Mouse (Mus musculus) spleen, postnatal 10 days (tissue): ENCODE results near the gene Stk10.
A peak's percentile ranks its signal among the peaks of the same experiment; 100 is the strongest.

Experiments
- DNase-seq, 2 experiments: peaks; one replicate each; pipeline ENCODE4 v3.0.0; 2021 to 2022; ENCODE audit warnings: low spot score in 2 of 2

Stk10 gene

GRCm38 (mm10) chr11:32550102-32550501 is 17.0 kb downstream of the Stk10 start:
- no peak for DNase-seq

GRCm38 (mm10) chr11:32551056-32551455 is 18.0 kb downstream of the Stk10 start:
- DNase-seq = no peak

DNA sequence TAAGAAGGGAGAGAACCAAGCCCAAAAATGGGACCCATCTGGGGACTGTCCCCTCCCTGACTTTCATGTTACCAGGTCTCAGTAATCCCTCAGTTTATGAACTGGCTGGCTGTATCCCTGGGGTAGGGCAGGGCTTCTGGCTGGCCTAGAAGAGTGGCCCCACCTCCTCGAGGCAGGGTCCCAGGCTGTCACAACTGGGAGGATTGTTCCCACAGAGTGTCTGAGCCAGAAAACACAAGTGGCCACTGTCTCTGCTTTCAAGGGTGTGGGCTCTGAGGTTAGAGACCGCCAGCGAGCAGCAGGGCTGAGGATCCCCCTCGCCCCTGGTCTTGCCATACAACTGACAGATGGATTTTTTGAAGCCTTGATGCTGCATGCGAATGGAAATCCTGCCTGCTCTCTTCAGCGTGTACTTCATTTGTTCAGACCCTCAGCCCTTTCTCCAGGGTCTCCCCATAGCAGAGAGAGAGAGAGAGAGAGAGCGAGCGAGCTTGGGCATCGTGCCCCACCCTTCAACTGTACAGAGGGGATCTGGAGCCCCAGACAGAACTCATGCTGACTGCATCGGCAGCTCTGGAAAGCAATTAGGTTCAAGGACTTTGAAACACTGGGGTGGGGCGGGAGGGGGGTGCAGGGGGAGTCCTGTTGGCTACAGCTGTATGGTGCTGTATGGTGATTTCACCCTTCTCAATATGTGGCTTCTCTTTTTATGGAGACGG is 18.6 kb downstream of the Stk10 start:
- no peak for DNase-seq

DNA sequence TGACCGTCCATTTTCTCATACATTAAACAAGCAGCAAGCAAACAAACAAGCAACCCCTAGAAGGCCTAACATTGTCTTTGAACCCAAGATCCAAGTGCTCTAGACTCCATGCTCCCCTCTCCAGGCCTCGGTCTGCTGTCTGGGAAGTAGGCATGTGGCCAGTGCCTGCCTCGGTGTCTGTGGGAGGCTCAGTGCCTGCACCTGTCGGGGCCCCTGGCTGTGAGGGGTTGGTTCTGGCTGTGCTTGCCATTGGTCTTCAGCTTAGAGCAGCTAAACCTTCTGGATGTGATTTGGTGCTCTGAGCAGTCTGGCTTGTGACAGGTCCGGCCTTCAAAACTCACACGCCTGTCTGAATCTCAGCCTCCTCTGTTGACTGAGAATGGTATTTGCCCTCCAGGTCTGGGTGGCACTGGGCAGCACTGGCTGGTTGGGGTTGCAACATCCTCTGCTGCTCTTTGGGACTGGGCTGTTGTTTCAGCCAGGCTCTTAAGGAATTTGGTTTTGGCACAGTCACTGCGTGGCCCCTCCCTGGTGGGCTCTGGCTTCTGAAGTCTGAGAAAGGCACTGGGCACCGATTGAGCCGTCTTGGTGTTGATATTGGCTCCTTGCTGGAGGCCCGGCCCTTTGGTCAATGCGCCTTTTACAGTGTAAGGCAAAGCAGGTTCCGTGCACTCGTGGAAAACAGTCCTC is 19.4 kb downstream of the Stk10 start:
- DNase-seq = no peak

DNA sequence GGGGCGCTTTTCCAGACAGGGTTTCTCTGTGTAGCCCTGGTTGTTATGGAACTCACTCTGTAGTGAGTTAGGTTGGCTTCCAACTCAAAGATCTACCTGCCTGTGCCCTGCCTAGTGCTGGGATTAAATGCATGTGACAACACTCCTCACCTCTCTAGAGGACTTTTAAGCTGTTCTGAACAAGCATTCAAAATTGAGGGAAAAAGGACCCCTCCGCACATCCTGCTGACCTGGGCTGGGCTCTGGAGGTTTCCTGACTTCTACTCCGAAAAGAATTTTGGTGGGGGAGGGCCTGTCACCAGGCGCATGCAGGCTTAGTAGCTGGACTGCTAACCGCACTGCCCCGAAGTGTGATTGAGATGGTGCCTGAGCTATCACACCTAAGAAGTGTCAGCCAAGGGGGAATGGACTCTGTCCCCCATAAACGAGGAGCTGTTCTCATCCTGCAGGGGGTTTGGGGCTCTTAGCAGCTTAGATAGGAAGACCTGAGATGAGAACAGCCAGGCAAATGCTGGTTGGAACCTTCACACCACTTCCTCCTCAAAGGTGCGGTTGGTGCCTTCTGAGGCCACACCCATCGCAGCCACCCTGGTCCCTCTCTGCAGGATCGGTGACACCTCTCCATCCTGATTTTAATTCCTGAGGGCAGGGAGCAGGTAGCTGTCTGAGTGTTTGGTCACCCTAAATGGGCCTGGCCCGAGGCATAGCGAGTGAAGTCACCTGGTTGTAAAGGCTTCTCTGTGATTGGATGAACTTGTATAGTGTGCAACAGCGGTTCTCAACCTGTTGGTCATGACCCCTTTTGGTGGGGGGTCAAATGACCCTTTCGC is 20.4 kb downstream of the Stk10 start:
- peak in 1 of 2 experiments; percentile 64 for DNase-seq

DNA sequence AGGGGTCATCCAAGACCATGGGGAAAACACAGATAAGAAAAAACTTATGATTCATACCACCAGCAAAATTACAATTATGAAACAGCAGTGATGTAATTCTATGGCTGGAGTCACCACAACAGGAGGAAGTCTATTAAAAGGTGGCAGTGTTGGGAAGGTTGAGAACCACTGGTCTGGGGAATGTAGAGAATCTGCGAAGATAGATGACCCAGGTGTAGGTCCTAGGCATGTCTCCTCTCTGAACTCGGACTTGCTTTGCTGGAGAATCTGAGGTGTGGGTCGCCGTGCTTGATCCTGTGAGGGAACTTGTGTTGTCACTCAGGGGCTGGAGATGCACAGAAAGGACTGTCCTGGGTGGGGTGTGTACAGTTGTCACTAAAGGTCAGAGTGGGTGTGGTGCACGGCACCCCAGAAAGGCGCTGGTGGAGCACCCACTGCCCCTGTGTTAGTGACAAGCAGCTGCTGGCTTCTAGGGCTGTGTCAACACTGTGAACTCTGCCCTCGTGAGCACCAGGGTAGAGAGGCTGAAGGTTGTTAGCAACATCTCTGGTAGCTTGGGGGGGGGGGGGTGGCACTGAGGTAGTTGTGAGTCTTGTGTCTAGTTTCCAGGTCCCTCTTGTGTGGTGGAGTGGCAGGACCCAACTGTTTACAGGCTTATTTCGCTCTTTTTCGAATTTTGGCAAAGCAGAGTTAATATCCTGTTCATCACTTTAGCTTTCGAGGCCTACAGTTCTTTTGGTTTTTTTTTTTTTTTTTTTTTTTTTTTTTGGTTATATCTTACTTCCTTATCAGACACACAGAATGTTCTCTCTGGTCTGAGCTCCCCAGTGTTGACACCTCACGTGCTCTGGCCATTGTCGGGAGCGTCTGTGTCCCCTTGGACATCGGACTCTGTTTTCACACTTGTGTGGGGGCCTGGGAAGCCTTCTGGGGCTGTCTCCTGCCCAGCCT is 21.3 kb downstream of the Stk10 start:
- DNase-seq = no peak

DNA sequence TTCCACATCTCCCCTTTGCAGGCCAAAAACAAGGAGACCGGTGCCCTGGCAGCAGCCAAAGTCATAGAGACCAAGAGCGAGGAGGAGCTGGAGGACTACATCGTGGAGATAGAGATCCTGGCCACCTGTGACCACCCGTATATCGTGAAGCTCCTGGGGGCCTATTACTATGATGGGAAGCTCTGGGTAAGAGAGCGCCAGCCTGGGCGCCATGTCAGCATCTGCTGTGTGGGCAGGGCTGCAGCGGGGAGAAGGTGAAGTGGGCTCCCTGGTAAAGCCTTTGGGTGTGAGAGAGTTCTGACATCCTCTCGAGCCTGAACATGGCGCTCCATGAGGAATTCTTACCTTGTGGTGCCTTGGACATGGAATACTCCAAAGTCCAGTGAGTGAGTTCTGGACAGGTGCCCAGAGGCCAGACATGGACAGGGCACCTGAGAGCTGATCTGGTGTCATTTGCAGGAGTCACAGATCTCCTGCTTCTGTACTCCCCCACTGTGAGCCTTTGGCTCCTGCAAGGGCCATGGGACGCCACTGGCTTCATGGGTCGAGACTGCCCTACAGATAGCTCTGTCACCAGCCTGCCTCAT is 22.1 kb downstream of the Stk10 start:
- no peak for DNase-seq

DNA sequence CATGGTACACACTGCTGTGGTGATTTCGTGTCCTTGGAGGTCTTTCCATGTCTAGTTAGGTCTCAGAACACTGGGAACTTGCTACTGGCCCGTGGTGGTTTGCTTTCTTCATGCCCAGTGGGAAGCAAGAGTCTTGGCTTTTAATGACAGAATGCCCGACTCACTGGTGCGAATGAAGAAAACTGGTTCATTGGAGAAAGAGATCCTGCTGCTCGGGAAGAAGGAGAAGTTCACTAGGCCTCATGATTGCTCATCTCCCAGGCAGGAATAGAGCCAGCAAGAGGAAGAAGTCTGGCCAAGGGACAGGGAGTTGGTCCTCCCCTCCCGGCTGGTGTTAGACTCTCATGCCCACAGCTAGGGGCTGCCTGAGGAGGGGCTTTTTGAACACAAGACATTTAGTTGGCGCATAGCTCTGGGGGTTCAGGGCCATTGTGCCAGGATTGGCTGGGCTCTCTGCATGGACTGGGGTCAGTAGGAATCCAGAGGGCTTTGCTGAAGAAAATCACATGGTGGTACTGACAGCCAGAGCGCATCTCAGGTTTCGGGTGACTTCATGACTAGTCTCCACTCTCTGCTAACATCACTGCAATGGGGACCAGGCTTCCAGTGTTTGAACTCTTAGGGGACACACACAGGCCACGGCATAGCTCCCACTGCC is 23.4 kb downstream of the Stk10 start:
- DNase-seq = no peak

DNA sequence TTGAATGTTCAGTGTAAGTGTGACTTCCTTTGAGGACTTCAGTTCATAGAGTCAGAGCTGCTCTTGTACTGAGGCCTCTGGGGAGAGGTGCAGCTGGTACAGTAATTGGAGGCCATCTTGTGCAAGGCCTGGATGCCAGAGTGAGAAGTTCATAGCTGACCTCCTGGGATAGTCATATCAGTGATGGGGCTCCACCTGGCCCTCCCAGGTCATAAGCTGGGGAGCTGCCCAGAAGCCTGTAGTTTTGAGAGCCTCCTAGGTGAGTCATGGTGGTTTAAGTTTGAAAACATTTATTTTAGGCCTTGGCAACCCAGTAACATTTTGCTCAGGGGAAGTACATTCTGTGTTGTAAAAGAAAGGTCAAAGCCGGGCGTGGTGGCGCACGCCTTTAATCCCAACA is 24.9 kb downstream of the Stk10 start:
- no peak for DNase-seq

GRCm38 (mm10) chr11:32558677-32559076 is 25.6 kb downstream of the Stk10 start:
- no peak for DNase-seq

GRCm38 (mm10) chr11:32560015-32560770 is 27.1 kb downstream of the Stk10 start:
- DNase-seq = no peak

DNA sequence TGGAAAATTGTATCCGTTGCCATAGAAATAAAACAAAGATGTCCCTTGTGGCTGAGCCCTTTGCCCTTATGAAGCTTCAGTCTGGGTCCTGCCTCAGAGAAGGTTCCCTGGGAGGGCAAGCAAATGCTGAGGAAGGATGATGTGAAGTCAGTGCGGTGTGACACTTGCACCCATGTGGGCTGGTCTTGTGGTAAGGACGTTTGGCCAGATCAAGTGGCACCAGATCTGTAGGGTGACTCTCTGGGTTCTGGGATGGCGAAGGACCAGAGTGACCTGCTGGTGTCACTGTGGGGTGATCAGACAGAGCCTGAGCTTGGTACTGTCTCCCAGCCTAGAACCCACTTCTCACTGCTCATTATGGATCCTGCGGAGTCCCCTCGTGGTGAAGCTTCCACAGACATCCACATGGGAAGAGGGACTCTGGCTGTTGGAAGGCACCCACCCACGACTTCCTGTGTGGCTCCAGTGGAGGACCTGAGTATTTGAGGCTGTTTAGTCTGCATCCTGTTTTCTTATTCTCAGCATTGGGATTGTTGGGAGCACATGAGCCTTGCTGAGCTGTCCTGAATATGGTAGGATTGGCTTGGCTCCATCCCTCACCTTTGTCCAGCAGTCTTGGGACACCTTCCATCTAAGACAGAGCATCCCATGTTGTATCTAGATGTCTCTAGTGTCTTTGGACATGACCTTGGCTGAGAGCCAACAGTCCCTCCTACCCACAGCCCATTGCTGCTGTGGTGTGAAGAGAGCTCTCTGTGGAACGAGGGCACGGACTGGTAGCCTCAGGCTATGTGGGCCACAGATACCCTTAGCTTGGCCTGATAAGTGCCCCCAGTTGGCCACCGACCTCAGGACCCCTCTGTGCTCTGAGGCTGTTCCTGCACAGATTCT is 28.6 kb downstream of the Stk10 start:
- no peak for DNase-seq

- no peak for DNase-seq
These were observed 29.6 kb downstream of the Stk10 start for GRCm38 (mm10) chr11:32562706-32563105.

GRCm38 (mm10) chr11:32563660-32564059 is 30.6 kb downstream of the Stk10 start:
- DNase-seq = no peak

DNA sequence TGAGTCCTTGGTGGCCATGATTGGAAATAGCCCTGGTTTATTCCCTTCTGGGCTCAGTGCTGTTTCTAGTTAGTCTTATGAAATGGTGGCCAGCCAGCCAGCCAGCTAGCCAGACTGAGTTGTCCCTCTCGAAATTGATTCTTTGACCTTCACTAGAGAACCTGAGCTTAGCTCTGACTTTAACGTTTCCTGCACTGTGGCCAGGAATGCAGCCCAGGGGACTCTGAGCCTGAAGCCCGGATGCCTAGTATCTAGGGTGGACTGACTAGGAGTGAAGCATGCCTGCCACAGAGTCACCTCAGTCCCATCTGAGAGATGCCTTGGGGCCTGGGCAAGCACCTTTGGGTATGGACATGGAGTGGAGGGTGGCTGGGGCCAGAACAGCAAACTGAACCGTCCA is 31.5 kb downstream of the Stk10 start:
- DNase-seq = no peak

DNA sequence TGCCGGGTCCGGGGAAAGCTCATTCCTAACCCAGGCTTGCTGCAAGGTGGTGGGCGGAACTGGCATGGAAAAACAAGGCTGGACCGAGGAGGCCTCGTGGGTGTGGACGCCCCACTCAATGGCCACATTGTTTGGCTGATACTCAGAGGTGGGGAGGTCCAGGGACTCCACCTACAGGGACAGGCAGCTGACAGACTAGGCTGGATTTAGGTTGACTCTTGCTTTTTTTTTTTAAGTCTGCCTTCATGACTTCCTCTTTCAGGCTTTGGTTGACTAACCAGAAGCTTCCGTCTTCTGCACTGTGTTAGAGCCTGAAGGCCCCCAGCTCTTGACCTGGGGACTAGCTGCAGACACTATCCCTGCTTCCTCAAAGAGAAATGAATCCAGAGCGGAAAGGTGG is 32.0 kb downstream of the Stk10 start:
- DNase-seq = no peak

- no peak for DNase-seq
These were observed 33.1 kb downstream of the Stk10 start for GRCm38 (mm10) chr11:32566184-32566583.

GRCm38 (mm10) chr11:32567000-32567855 is 34.1 kb downstream of the Stk10 start:
- no peak for DNase-seq
